Mouse (Mus musculus) fibroblast of lung, adult 2 months (primary cell): ENCODE results near the gene Mvb12b.

Source experiments
- DNase-seq: peaks from one replicate; pipeline ENCODE4 v3.0.0-alpha.2; 2011; ENCODE audit warnings: low read depth

Mvb12b gene

GRCm38 (mm10) chr2:33811349-33811890 lies 76.3 kb downstream of the Mvb12b start:
- DNase-seq: no peak

- DNase-seq: no peak
These were observed 78.7 kb downstream of the Mvb12b start for GRCm38 (mm10) chr2:33809081-33809480.

- no peak for DNase-seq
These were observed 79.7 kb downstream of the Mvb12b start for GRCm38 (mm10) chr2:33808032-33808431.

- no peak for DNase-seq
These were observed 82.1 kb downstream of the Mvb12b start for GRCm38 (mm10) chr2:33805640-33806039.

DNA sequence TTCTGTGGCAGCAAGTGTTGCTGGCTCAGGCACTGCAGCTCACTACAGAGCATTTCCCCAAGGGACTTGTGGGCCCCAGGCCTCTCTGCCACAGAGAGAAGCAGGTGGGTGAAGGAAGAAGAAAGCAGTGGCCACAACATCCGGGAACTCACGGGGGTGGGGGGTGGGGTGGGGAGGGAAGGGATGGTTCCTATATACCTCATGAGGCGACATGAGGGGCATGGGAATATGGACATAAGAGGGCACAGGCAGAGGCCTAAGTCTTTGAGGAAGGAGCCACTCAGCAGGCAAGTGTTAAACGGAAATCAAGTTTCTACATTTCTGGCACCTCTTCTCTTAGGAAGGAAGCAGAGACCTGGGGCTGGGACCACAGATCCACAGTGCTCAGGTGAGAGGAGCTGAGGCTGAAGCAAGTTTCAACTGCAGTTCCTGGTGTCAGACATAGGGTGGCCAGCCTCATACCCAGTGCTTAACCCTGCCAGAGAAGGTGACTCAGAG lies 84.0 kb downstream of the Mvb12b start:
- DNase-seq: no peak

DNA sequence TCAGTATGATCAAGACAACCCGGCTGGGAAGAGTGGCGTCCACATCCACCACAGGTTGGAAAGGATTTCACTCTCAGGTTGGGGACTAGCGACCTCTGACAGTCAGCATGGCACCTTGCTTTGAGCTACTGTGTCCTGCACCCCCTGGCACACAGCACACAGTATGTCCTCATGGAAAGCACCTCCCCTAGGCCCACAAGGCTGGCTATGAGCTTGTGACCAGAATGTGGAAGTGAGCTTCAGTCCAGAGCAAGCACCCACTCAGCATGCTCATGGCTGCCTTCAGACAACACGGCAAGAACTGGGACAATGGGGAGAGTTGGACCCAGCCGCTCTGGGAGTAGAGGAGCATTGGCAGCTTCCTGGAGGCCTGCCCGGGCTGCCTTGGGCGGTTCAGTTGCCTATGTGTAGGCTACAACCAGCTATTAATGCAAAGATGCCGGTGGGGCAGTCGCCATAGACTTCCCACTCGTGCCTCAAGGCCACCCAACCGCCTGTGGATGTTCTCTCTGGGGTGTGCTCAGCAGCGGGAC lies 84.6 kb downstream of the Mvb12b start:
- DNase-seq: no peak

DNA sequence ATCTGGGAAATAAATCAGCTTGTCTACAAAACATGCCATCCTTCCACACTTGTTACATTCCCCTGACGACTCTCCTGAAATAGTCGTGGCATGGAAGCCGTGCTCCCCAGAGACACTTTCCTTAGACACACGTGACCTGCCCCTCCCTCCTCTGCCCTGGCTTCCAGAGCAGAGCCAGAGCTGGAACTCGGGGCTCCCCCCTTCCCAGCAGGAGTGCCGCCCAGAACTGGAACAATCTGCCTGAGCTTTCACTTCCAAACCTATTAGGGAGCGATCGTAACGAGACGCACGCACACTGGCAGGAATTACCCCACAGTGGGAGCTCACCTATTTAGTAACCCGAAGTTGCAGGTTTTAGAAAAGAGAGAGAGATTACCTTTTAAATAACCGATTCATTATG lies 86.0 kb downstream of the Mvb12b start:
- no peak for DNase-seq

DNA sequence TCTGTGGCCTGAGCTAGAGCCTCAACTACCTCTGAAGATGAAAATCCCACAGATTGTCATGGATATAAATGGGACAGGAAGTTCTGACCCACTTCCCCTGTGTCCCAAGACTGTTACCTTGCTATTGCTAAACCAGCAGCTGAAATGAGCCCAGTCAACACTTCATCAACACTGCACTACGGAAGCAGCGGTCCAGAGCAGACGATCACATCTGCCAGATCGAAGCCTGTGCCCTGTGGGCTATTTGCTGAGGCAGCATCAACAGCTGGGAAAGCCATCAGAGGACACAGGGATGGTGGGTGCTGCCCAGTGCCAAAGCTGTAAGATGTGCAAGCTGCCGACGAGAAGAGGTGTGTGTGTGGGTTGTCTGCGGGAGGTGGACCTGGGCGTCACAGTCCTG lies 86.4 kb downstream of the Mvb12b start:
- DNase-seq: no peak

DNA sequence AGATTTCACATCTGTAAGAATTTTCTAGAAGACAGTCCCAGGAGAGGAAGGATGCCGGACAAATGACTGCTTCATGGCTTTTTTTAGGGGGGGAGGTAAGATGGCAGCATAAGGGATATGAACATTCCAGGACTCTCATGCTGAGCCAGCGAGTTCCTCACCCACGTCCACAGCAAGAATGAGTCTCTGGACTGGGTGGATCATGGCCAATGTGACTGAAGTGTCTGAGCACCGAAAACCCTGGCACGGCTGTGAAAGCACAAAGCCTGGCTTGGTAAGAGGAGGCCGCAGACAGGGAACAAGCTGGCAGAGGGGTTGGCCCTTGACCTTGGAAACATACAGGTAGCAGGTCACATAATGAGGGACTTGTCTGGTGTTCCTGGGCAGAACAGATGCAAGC lies 87.5 kb downstream of the Mvb12b start:
- DNase-seq: no peak

DNA sequence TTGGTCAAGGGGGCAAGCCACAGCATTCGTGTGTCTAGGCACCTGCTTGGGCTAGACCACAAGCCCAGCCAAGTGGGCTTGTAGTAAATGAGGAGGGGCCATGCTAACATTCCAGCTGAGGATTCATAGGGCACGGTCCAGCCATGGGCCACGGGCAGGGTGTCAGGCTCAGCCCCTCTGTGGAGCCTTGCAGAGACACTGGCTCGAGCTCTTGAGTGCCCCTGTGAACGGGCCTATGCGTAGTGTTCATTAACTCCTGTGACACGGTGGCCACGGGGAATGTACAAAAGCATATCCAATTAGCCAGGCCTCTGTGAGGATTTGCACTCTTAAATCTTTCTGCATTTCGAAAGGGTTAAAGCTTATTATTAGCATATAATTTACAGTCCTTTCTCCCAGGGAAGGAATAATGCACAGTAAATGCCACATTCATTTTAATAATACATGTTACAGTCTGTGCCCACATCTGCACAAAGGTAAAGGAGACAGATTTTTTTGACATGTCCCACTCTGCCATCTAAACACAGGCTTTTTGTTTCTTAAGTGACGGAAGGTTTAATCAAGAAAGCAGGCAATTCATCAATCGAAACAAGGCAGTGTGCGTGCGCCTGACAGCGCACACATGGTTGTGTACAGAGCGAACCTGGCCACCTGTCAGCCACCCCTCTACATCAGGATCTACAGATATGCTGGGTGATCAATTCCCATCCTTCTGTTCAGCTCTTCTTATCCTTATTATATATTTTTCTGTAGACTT lies 91.9 kb downstream of the Mvb12b start:
- DNase-seq: no peak

GRCm38 (mm10) chr2:33795001-33795580 lies 92.7 kb downstream of the Mvb12b start:
- DNase-seq: no peak

GRCm38 (mm10) chr2:33794483-33794882 lies 93.3 kb downstream of the Mvb12b start:
- DNase-seq: no peak

DNA sequence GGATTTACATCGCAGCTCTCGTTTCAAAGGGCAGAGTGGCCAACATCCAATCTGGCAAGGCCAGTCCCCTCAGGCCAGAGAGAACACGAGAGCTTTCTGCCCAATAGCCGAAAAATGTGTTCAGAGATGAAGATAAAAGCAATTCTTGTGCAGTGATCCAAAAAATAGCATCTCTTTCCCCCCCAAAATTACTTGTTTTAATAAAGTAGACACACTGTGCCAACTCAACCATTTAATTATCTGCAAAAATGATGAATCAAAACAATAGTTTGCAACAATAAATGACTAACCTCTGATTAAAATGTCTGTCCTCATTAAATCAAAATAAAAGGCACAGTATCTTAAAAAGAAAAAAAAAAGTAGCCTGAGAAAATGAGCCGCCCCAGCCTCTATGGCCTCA lies 97.4 kb downstream of the Mvb12b start:
- no peak for DNase-seq

GRCm38 (mm10) chr2:33789732-33790131 lies 98.0 kb downstream of the Mvb12b start:
- DNase-seq: no peak

- DNase-seq: no peak
These were observed 98.5 kb downstream of the Mvb12b start for GRCm38 (mm10) chr2:33789279-33789678.

DNA sequence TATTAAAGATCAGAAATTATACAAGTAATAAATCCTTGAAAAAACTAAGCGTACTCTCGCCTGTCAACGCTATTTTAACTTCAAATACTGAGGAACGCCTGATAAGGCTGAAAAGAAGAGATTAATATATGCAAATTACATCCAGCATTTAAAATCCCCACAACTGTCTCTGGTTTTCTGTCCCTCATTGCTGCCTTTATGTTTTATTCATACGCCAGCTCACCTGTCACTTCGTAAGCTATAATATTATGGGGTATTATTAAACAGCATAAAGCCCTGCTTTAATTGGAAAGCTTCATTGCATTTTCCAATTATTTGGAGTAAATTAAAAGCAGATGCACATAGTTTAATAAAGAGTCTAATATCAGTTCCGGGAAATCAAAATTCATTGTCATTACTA lies 98.9 kb downstream of the Mvb12b start:
- DNase-seq: no peak

GRCm38 (mm10) chr2:33788131-33788530 lies 99.6 kb downstream of the Mvb12b start:
- DNase-seq: no peak

DNA sequence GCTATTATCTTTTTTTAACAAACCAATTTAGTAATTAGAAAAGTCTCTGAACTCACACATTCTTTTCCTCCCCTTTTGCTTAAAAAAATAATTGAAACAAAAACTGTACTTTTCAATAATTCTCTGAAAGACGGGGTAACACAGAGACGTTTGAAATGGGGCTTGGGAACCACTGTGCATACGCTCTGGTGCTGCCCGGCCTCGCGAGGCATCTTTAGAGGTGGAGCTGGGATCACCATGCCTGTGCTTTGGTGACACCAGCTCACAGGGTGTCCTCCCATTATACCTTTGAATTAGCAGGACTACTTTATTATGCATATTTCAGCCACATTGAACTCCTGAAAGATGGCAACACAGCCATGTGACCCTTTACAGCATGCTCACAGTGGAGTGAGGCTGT lies 101.7 kb downstream of the Mvb12b start:
- DNase-seq: no peak

DNA sequence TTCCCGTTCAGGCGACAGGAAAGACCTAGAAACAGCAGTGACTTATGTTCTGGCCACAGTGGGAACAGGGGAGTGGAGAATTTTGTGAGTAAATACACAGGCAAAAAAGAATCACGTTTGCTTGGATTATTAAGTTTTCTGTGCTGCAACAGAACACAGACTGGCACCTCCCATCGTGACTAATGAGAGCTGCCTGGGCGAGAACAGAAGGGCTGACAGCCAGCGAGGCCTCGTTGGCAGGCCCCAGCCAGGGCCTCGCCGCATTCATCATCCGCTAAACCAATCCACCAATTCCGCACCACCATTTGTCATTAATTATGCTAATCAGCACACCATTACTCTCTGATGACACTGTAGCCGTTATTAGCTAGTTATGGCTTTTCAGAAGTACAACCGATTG lies 102.2 kb downstream of the Mvb12b start:
- no peak for DNase-seq

DNA sequence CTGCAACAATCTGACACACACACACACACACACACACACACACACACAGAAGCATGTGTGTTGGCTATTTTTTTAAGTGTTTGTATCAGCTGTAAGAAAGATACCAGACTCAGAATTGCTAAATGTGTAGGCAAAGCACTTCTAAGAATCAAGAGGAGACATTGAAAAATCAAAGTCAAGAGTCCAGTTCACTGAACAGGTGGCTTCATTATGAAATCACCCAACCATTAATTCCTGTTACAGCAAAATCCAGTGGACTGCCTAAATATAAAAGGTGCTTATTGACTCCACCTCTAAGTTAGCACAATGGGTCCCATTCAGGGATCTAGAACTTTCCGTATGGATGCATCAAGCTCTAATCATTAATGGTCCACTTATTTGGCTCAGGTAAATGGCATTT lies 103.0 kb downstream of the Mvb12b start:
- no peak for DNase-seq

GRCm38 (mm10) chr2:33783419-33783818 lies 104.3 kb downstream of the Mvb12b start:
- DNase-seq: no peak

- no peak for DNase-seq
These were observed 105.9 kb downstream of the Mvb12b start for GRCm38 (mm10) chr2:33781655-33782400.

DNA sequence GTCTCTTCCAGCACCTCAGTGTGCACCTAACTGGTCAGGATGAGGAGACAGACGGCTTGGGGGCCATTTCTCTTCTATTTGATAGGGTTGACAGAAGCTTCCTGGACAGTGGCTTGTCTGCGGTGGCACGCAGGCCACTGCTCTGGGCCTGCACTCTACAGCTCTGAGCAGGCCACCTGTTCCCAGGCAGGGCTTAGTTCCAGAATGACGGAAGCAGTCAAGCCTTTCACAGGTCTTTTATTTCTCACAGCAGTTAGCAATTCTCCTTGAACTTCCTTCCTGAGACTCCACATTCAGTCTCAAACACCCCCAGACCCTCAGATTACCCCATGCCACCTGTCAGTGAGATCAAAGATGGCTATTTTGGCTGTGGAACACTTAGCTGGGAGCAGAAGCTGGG lies 109.3 kb downstream of the Mvb12b start:
- DNase-seq: no peak
